Mouse (Mus musculus): ENCODE results near the gene Pip5k1a. TPM values are rescaled to one million over a fixed set of nuclear protein-coding genes. Genes with fewer than 3 reads are reported as not detected.

Gene Pip5k1a
- total and polyA plus RNA-seq, 3 experiments: 11.8 to 16.8 (median 15.8) TPM

GRCm38 (mm10) chr3:95065553-95065952 lies 41.2 kb downstream of the Pip5k1a start:
- Histone ChIP-seq H3K9ac (ENCODE audit: low read depth, low read length) (no peak overlapping the region), H3K4me1 (ENCODE audit: control insufficient read depth, insufficient read depth, low read length) (no peaks in the 10 kb centered on the region), H3K27ac (no peak overlapping the region), H3K27me3 (ENCODE audit: control insufficient read depth, insufficient read depth, low read length) (no peaks in the 10 kb centered on the region), H3K79me2 (replicated peaks; ENCODE audit: control insufficient read depth, insufficient read depth, low read length) (no peaks in the 10 kb centered on the region), H3K36me3 (ENCODE audit: control insufficient read depth, insufficient read depth, low read length) (no peaks in the 10 kb centered on the region), H3K4me3 (no peak overlapping the region)
- TF ChIP-seq CTCF (IDR thresholded peaks at IDR 0.05) (no peak), POLR2A (IDR thresholded peaks at IDR 0.05; ENCODE audit: insufficient read depth, low read depth, low read length) (no peak), EP300 (IDR thresholded peaks at IDR 0.05; ENCODE audit: insufficient read depth, low read depth, low read length) (no peak)
- WGBS: 100% methylated on average over 1 of the region's 1 CpGs
- intact Hi-C loops (cut with DNase I): no loop called here
- no peak for DNase-seq

GRCm38 (mm10) chr3:95063741-95064140 lies 43.0 kb downstream of the Pip5k1a start:
- H3K27me3 ChIP-seq (ENCODE audit: control insufficient read depth, insufficient read depth, low read length): no peaks in the 10 kb centered on the region
- H3K27ac ChIP-seq: no peak overlapping the region
- no peak overlapping the region for H3K9ac ChIP-seq (ENCODE audit: low read depth, low read length)
- no peaks in the 10 kb centered on the region for H3K79me2 ChIP-seq (replicated peaks; ENCODE audit: control insufficient read depth, insufficient read depth, low read length)
- TF ChIP-seq POLR2A (IDR thresholded peaks at IDR 0.05; ENCODE audit: insufficient read depth, low read depth, low read length): no peak
- TF ChIP-seq EP300 (IDR thresholded peaks at IDR 0.05; ENCODE audit: insufficient read depth, low read depth, low read length): no peak
- TF ChIP-seq CTCF (IDR thresholded peaks at IDR 0.05): no peak
- H3K4me1 ChIP-seq (ENCODE audit: control insufficient read depth, insufficient read depth, low read length): no peaks in the 10 kb centered on the region
- WGBS: 97% methylated on average over 4 of the region's 4 CpGs
- intact Hi-C loops (cut with DNase I): no loop called here
- no peak overlapping the region for H3K4me3 ChIP-seq
- DNase-seq: no peak
- no peaks in the 10 kb centered on the region for H3K36me3 ChIP-seq (ENCODE audit: control insufficient read depth, insufficient read depth, low read length)

DNA sequence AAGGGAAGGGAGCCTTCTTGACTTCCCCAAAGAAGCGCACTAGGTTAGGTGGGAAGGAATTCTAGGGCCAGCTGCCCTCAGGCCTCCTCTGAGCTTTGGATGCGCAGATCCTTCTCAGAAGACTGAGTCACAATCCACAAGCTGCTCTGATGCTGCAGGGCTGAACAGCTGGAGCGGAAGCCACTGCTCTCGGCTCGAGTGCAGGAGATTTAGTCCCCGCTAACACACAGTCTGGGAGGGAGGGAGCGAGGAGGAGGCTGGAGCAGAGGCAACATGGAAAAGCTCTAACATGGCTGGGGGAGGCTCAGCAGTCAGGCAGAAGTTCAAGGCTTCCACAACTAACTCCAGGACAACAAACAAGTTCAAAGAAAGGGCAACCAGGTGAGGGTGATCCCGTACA lies 48.7 kb downstream of the Pip5k1a start:
- Histone ChIP-seq H3K27me3 (ENCODE audit: control insufficient read depth, insufficient read depth, low read length) (no peaks in the 10 kb centered on the region), H3K27ac (no peak overlapping the region), H3K4me3 (no peak overlapping the region), H3K4me1 (ENCODE audit: control insufficient read depth, insufficient read depth, low read length) (no peaks in the 10 kb centered on the region), H3K79me2 (replicated peaks; ENCODE audit: control insufficient read depth, insufficient read depth, low read length) (no peaks in the 10 kb centered on the region), H3K9ac (ENCODE audit: low read depth, low read length) (no peak overlapping the region), H3K36me3 (ENCODE audit: control insufficient read depth, insufficient read depth, low read length) (no peaks in the 10 kb centered on the region)
- WGBS: 76% methylated on average over 8 of the region's 8 CpGs
- TF ChIP-seq CTCF (IDR thresholded peaks at IDR 0.05): no peak
- no peak for TF ChIP-seq POLR2A (IDR thresholded peaks at IDR 0.05; ENCODE audit: insufficient read depth, low read depth, low read length)
- TF ChIP-seq EP300 (IDR thresholded peaks at IDR 0.05; ENCODE audit: insufficient read depth, low read depth, low read length): no peak
- DNase-seq: no peak
- intact Hi-C loops (cut with DNase I): no loop called here

- intact Hi-C loops (cut with DNase I): no loop called here
- Histone ChIP-seq H3K27ac (no peak overlapping the region), H3K27me3 (ENCODE audit: control insufficient read depth, insufficient read depth, low read length) (no peaks in the 10 kb centered on the region), H3K4me1 (ENCODE audit: control insufficient read depth, insufficient read depth, low read length) (no peaks in the 10 kb centered on the region), H3K79me2 (replicated peaks; ENCODE audit: control insufficient read depth, insufficient read depth, low read length) (no peaks in the 10 kb centered on the region), H3K4me3 (no peak overlapping the region), H3K9ac (ENCODE audit: low read depth, low read length) (no peak overlapping the region), H3K36me3 (ENCODE audit: control insufficient read depth, insufficient read depth, low read length) (no peaks in the 10 kb centered on the region)
- TF ChIP-seq CTCF (IDR thresholded peaks at IDR 0.05) (no peak), EP300 (IDR thresholded peaks at IDR 0.05; ENCODE audit: insufficient read depth, low read depth, low read length) (no peak), POLR2A (IDR thresholded peaks at IDR 0.05; ENCODE audit: insufficient read depth, low read depth, low read length) (no peak)
- no peak for DNase-seq
- WGBS: 67% methylated on average over 7 of the region's 7 CpGs
Observed at GRCm38 (mm10) chr3:95056275-95056674, 50.5 kb downstream of the Pip5k1a start.

DNA sequence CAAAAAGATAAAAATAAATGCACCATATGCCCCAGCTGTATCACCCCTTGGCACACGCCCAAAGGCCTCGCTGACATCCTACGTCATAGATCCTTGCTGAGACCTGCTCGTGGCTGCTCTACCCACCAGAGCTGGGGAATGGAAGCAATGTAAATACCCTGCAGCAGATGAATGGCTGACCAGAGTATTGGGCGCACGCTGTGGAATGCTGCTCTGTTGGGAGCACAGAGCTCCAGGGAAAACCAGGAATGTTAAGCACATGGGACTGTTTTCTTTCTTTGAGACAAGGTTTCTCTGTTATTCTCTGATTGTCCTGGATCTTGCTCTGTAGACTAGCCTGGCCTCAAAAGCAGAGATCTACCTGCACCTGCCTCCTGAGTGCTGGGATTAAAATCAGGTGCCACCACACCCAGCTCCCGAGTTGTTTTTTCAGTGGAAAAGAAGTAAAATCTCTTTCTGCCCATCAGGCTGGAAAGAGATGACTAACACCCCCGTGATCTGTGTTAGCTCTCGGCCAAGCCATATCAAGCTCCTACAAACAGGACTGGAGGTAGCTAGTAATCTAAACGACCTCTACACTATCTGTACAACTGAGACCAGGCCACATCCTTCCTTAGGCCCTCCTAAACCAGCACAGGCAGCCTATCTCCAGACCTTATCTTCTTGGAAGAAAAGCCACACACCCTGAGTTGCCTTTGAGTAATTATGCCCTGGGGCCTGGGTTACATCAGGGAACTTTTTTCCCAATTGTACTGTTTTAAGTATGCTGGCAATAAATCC lies 52.1 kb downstream of the Pip5k1a start:
- H3K4me3 ChIP-seq: no peak overlapping the region
- no peaks in the 10 kb centered on the region for H3K36me3 ChIP-seq (ENCODE audit: control insufficient read depth, insufficient read depth, low read length)
- TF ChIP-seq EP300 (IDR thresholded peaks at IDR 0.05; ENCODE audit: insufficient read depth, low read depth, low read length) (no peak), POLR2A (IDR thresholded peaks at IDR 0.05; ENCODE audit: insufficient read depth, low read depth, low read length) (no peak), CTCF (IDR thresholded peaks at IDR 0.05) (no peak)
- H3K9ac ChIP-seq (ENCODE audit: low read depth, low read length): no peak overlapping the region
- no peak for DNase-seq
- WGBS: 22% methylated on average over 10 of the region's 10 CpGs
- no peak overlapping the region for H3K27ac ChIP-seq
- intact Hi-C loops (cut with DNase I): no loop called here
- H3K4me1 ChIP-seq (ENCODE audit: control insufficient read depth, insufficient read depth, low read length): no peaks in the 10 kb centered on the region
- no peaks in the 10 kb centered on the region for H3K79me2 ChIP-seq (replicated peaks; ENCODE audit: control insufficient read depth, insufficient read depth, low read length)
- H3K27me3 ChIP-seq (ENCODE audit: control insufficient read depth, insufficient read depth, low read length): no peaks in the 10 kb centered on the region

DNA sequence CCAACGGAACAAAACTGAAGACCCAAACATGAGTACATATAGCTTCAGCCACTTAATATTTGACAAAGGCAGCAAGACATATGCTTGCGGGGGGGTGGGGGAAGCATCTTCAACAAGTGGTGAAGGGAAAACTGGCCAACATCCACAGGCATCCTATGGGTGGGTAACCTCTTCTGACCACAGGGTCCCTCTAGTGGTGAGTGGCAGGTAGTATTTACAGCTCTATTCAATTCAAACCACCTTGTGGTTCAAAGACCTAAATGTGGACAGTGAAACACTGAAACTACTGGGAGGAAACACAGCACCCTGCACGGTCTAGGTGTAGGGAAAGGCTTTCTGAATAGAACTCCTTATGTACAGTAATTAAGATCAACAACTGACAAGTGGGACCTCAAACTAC lies 53.0 kb downstream of the Pip5k1a start:
- Histone ChIP-seq H3K9ac (ENCODE audit: low read depth, low read length) (no peak overlapping the region), H3K36me3 (ENCODE audit: control insufficient read depth, insufficient read depth, low read length) (no peaks in the 10 kb centered on the region), H3K27me3 (ENCODE audit: control insufficient read depth, insufficient read depth, low read length) (no peaks in the 10 kb centered on the region), H3K27ac (no peak overlapping the region), H3K79me2 (replicated peaks; ENCODE audit: control insufficient read depth, insufficient read depth, low read length) (no peaks in the 10 kb centered on the region), H3K4me1 (ENCODE audit: control insufficient read depth, insufficient read depth, low read length) (no peaks in the 10 kb centered on the region), H3K4me3 (no peak overlapping the region)
- 37% methylated on average over 3 of the region's 3 CpGs for WGBS
- DNase-seq: no peak
- TF ChIP-seq CTCF (IDR thresholded peaks at IDR 0.05): peak; percentile 81
- TF ChIP-seq POLR2A (IDR thresholded peaks at IDR 0.05; ENCODE audit: insufficient read depth, low read depth, low read length): no peak
- no peak for TF ChIP-seq EP300 (IDR thresholded peaks at IDR 0.05; ENCODE audit: insufficient read depth, low read depth, low read length)
- intact Hi-C loops (cut with DNase I): no loop called here

Measured in heart, adult 2 months (tissue).